Mouse (Mus musculus) kidney, adult 2 months (tissue): ENCODE results near the gene Epm2aip1. TPM values are rescaled to one million over a fixed set of nuclear protein-coding genes. Genes with fewer than 3 reads are reported as not detected.
A peak's percentile ranks its signal among the peaks of the same experiment; 100 is the strongest.

Source experiments
- DNase-seq: peaks from one replicate; pipeline ENCODE4 v3.0.0; 2021
- H3K27ac ChIP-seq: fragments of 200-500 bp; 2 replicates; pipeline ENCODE4 v1.5.1; 2012; ENCODE audit warnings: low read depth, low read length, control low read depth, inconsistent platforms; ENCODE audit not compliant: insufficient read depth
- H3K27me3 ChIP-seq: fragments of 200-500 bp; replicated peaks from 2 replicates; pipeline ENCODE4 v1.6.1; 2012; ENCODE audit warnings: mild to moderate bottlenecking, moderate library complexity, low read length, inconsistent platforms; ENCODE audit not compliant: control insufficient read depth, insufficient read depth
- H3K36me3 ChIP-seq: fragments of 200-500 bp; 2 replicates; pipeline ENCODE4 v1.6.1; 2012; ENCODE audit warnings: mild to moderate bottlenecking, moderate library complexity, low read length, inconsistent platforms; ENCODE audit not compliant: control insufficient read depth, insufficient read depth
- H3K4me1 ChIP-seq: fragments of 200-500 bp; 2 replicates; pipeline ENCODE4 v1.6.1; 2011; ENCODE audit warnings: low read length; ENCODE audit not compliant: control insufficient read depth, insufficient read depth
- H3K4me3 ChIP-seq: fragments of 200-500 bp; 2 replicates; pipeline ENCODE4 v1.5.1; 2011; ENCODE audit warnings: mild to moderate bottlenecking, low read depth, low read length, control low read depth; ENCODE audit not compliant: insufficient read depth
- CTCF ChIP-seq: fragments of 200-500 bp; conservative IDR thresholded peaks from 2 replicates; pipeline ENCODE4 v1.5.1; 2011; ENCODE audit warnings: low read depth, mild to moderate bottlenecking, control low read depth, low read length, moderate library complexity, mixed read lengths; ENCODE audit not compliant: insufficient read depth, insufficient read length
- POLR2A ChIP-seq: fragments of 200-500 bp; IDR thresholded peaks from one replicate; pipeline ENCODE4 v1.6.1; 2011; ENCODE audit warnings: low read depth, low read length, control low read depth
- WGBS: fragments of 180-500 bp; shearing (Covaris S2); methylation state at CpG from one replicate; pipeline ENCODE4 v1.1.7; 2018; 5-methylcytosine and 5-hydroxymethylcytosine counted together
- polyA plus RNA-seq: library from polyadenylated mRNA; depleted of rRNA; stranded (reverse); fragments of >200 nt; gene quantifications from 2 replicates; pipeline ENCODE4 v1.2.3, GENCODE M21; 2012

Epm2aip1 gene
- polyA plus RNA-seq, 1 experiment = 8.3 TPM

DNA sequence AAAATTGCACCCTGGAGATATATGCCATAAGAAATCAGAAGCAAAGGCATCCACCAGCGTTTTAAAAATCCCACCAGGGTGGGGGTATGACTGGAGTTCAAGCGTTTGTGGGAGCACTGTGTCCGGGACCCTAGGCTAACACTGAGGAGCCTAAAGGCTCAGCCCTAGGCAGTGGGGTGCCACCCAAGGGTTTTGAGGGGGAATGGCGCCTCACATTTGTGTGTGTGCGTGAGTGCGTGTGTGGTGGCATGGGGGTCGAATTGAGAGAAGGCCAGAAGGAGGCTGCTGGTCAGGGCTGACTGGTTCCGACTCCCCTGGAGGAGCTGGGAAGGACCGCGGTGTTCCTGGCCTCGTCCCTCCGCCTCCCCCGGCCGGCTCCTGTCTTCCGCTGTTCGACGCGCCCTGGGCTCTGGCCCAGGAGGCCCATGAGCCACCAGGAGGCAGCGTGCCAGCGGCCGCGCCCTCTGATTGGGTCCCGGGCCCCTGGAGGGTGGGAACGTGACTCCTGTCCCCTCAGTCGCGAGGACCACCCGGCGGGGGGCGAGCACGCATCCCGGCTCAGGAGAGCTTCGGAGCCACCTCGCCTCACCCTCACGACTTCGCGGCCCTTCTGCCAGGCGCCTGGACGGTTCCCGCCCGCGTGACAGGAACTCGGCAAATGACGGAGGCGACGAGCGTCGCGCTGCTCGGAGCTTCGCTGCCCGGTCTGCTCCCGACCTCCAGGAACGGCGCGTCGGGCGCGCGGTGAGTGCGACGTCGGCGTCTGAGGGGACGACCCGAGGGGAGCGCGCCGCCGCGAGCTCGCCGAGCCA lies 39.5 kb downstream of the Epm2aip1 start, which contains the start of gene Trank1:
TSS of gene Trank1 (plus strand) at position 709 of the 812 bp plus-strand sequence.
- Histone ChIP-seq H3K27me3 (peaks cover 12% of the 10 kb centered on the region), H3K4me1 (no peaks in the 10 kb centered on the region; the same call in 1 of the 2 replicates), H3K27ac (no peak within 1 kb of the TSS), H3K36me3 (no peaks in the 10 kb centered on the region), H3K4me3 (peak within 1 kb of the TSS; percentile 35; the same call in 1 of the 2 replicates)
- 9% methylated on average over 72 of the region's 72 CpGs for WGBS
- no peak for DNase-seq
- TF ChIP-seq POLR2A = no peak
- TF ChIP-seq CTCF = no peak

DNA sequence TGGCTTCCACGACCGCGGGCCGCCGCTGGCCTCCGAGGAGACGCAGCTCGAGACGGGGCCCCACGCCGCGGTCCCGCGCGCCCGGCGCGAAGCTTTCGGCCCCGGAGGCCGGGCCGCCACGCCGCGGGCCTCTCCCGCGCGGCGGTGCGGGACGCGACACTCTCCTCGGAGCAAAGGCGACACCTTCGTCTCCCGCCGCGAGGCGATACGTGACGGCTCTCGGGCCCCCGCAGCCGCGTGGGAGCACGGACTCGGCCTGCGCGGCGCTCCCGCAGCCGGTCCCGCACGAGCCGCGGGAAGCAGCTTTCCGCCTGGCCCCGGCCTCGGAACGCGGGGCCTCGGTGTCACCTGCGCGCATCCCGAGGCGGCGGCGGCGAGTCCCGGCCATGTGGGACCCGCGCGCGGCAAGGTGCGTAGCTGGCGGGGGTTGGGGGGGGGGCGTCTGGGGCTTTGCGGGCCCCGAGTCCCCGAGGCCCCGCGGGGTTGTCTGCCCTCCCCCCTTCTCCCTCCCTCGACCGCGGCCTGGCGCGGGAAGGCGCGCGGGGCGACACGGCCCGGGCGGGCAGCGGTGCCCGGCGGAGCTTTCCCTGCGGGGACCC lies 40.2 kb downstream of the Epm2aip1 start:
- Histone ChIP-seq H3K27me3 (peaks cover 12% of the 10 kb centered on the region), H3K36me3 (no peaks in the 10 kb centered on the region), H3K27ac (no peak overlapping the region), H3K4me3 (peak overlapping the region; percentile 35; the same call in 1 of the 2 replicates), H3K4me1 (no peaks in the 10 kb centered on the region; the same call in 1 of the 2 replicates)
- no peak for TF ChIP-seq CTCF
- no peak for TF ChIP-seq POLR2A
- WGBS = 1% methylated on average over 89 of the region's 98 CpGs
- DNase-seq = no peak

DNA sequence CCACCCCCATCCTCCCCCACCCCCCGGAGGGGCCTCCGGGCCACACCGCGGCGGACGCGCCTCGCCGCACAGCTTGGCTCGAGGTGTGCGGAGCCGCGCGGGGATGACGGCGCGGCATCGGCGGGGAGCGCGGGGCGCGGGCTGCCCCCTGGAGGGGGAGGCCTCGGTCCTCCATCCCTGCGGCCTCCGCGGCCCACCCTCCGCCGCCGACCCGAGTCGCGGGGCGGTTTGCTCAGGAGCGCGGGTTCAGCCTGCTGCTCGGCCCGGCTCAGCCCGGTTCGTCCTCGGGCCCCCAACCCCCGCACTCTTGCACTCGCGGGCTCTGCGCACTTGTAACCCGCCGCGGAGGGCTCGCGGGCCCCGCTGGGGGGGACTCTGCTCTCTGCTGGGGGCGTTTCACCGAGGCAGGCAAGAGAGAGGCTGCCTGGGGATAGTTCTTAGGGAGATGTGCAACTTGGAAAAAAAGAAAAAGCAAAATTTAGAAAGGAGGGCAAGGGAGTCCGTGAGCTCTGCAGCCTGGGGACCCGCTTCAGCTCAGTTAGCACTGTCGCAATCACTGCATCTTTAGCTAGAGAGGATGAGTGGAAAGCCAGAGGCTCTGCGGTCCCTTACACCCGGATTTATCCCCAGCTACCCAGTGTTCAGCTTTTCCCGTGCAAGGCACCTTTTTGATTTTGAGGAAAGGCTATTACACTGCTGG lies 40.9 kb downstream of the Epm2aip1 start:
- no peaks in the 10 kb centered on the region; the same call in 1 of the 2 replicates for H3K4me1 ChIP-seq
- H3K27ac ChIP-seq = no peak overlapping the region
- TF ChIP-seq CTCF (no peak), POLR2A (no peak)
- H3K4me3 ChIP-seq = peak overlapping the region; percentile 21; the same call in 1 of the 2 replicates
- WGBS = under 1% methylated on average over 59 of the region's 59 CpGs
- no peaks in the 10 kb centered on the region for H3K36me3 ChIP-seq
- peaks cover 12% of the 10 kb centered on the region for H3K27me3 ChIP-seq
- DNase-seq = no peak

DNA sequence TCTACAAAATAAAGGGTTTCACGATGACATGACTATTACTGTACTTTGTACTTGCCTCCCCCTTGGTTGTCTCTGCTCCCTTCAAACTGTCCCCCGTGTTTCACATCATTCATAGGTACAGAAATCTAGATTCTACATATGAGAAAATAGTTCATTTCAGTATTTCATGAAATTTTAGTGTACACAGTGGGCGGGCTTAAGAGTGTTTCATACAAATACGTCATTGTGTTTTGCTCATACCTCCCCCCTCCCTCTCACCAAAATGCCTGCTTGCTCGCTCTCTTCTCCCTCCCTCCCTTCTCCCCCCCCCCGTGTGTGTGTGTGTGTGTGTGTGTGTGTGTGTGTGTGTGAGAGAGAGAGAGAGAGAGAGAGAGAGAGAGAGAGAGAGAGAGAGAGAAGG lies 41.6 kb downstream of the Epm2aip1 start:
- H3K4me1 ChIP-seq = no peaks in the 10 kb centered on the region; the same call in 1 of the 2 replicates
- no peak for TF ChIP-seq POLR2A
- TF ChIP-seq CTCF = no peak
- no peak for DNase-seq

DNA sequence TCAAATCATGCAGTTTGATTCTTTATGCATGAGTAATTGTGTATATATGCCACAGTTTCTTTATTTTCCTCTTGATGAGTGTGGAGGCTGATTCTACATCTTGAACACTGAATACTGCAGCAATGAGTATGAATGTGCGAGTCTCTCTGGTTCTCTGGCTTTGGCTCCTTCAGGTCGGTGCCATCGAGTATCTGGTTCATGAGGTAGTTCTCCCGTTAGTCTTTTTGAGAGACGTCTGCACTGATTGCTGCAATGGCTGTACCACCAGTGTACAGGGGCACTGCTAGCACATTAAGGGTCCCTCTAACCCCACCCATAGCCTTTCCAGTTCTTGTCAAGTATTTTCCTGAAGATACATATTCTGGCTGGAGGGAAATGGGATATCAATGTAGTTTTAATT lies 42.1 kb downstream of the Epm2aip1 start:
- no peaks in the 10 kb centered on the region for H3K36me3 ChIP-seq
- 22% methylated on average over 5 of the region's 5 CpGs for WGBS
- no peak for TF ChIP-seq CTCF
- no peak for TF ChIP-seq POLR2A
- no peaks in the 10 kb centered on the region; the same call in 1 of the 2 replicates for H3K4me1 ChIP-seq
- H3K4me3 ChIP-seq = no peak overlapping the region
- DNase-seq = no peak
- no peak overlapping the region for H3K27ac ChIP-seq
- H3K27me3 ChIP-seq = peaks cover 12% of the 10 kb centered on the region

More for the DNA sequence above, 41.6 kb downstream of the Epm2aip1 start:
- WGBS = 20% methylated on average over 6 of the region's 6 CpGs
- no peak overlapping the region for H3K27ac ChIP-seq
- H3K4me3 ChIP-seq = no peak overlapping the region
- H3K36me3 ChIP-seq = no peaks in the 10 kb centered on the region
- peaks cover 12% of the 10 kb centered on the region for H3K27me3 ChIP-seq

- H3K36me3 ChIP-seq = no peaks in the 10 kb centered on the region
- H3K4me3 ChIP-seq = no peak overlapping the region
- WGBS = 35% methylated on average over 5 of the region's 5 CpGs
- no peaks in the 10 kb centered on the region; the same call in 1 of the 2 replicates for H3K4me1 ChIP-seq
- H3K27ac ChIP-seq = no peak overlapping the region
- H3K27me3 ChIP-seq = peaks cover 12% of the 10 kb centered on the region
- DNase-seq = peak; percentile 47
- TF ChIP-seq POLR2A (no peak), CTCF (peak; percentile 84)
Observed at GRCm38 (mm10) chr9:111314219-111314618, 42.5 kb downstream of the Epm2aip1 start.

DNA sequence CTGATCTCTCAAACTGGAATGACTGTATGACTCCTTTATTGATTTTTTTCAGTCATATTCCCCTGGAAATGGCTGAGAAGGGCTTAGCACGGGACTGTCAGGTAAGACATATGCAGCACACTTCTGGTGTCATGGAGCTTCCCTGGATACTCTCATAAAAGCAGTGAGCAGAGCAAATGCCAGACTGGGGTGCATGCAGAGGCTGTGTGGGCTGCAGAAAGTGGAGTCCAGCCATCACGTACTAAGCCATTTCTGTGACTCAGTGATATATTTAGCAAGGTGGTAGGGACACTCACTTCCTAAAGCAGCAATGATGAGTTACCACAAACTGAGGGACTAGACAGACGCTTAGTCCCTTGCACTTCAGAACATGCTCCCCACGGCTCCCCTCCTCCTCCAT lies 49.2 kb downstream of the Epm2aip1 start:
- Histone ChIP-seq H3K27me3 (no peaks in the 10 kb centered on the region), H3K27ac (no peak overlapping the region), H3K4me3 (no peak overlapping the region), H3K4me1 (no peaks in the 10 kb centered on the region), H3K36me3 (no peaks in the 10 kb centered on the region)
- no peak for DNase-seq
- TF ChIP-seq CTCF = no peak
- TF ChIP-seq POLR2A = no peak
- 83% methylated on average over 4 of the region's 4 CpGs for WGBS
